Mouse (Mus musculus) telencephalon, adult 2 months (tissue): ENCODE results near the gene Cyp2a5.
"Not testable (repeated sequence)": the region's sequence is repeated elsewhere in the genome, so short reads cannot be mapped to it uniquely, and the experiment has no call there.

Experiments
- DNase-seq: peaks from one replicate; pipeline ENCODE4 v3.0.0-alpha.2; 2011; ENCODE audit warnings: low read depth, low spot score

Gene Cyp2a5

GRCm38 (mm10) chr7:26835059-26835458 is at the start of gene Cyp2a5:
Gene Cyp2a5 (plus strand): TSS chr7:26835305.
- not testable (repeated sequence) for DNase-seq

DNA sequence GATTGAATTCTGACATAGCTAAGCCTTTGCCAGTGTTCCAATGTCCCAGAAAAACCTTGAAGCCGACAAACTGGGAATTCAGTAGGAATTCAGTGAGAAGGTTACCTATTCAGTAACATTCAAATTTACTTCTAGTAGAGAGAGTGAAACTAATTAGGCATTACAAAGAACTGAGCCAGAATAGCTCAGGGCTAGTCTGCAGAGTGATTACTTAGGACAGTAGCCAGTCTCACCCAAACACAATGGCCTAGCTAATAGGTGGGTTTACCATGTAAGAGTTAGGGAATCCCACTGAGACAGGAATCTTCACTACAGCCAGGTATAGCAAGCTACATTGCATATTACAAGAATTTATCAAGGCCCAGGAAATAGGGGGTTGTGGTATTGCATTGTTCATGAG is 49.1 kb upstream of the Cyp2a5 start:
- not testable (repeated sequence) for DNase-seq

- DNase-seq, result no peak
Observed at GRCm38 (mm10) chr7:26789984-26790383, 45.1 kb upstream of the Cyp2a5 start.

DNA sequence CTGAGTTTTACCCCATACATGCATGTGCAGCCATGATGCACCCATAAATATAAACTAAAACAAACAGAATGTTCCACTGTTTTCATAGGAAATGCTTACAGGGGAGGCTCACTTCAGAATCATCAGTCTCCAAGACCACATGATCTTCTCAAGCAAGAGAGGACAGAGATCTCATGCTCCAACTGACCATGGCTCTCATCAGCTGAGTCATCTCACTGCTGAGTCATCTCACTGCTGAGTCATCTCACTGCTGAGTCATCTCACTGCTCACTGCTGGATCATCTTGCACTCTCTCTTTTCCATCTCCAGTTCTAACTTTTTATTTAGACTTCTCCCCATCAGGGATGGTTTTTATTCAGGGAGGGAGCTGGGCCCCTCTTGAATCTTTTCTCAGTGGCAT is 35.0 kb upstream of the Cyp2a5 start:
- no peak for DNase-seq

DNA sequence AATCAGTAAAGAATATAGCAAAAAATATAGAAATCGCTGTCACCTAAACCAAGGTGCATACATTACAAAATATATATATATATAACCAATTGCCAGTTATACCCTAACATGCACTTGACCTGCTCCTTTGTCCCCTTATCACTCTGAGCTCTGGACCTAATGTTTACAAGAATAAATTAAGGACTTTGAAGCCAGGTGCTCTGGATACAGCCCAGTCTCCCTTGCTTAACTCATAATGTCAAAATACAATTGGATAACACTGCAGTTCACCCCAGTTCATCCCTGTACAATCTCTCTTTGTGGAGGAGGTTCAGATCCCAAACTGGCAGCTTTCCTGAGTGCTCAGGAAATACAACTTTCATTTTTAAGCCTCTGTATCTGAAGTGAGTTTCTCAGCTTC is 34.1 kb upstream of the Cyp2a5 start:
- DNase-seq, result no peak

DNA sequence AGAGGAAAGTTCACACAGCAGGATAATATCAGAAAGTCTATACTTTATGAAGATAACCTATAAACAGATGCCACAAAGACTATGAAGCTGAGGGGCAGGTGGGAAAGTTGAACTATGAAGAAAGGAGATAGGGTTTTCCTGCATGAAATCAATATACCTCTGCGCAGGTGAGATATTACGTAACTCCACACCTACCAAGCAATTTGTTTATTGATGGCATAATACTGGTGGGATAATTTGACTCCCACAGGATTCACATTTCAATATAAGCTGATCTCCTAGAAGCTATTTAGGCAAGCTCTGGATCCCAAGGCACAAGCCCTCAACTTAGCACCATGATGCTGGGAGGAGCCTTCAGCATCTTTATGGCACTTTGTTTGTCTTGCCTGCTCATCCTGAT is 26.5 kb upstream of the Cyp2a5 start, which contains the start of gene Cyp2g1:
TSS of gene Cyp2g1 (plus strand) at position 301 of the 400 bp plus-strand sequence.
- DNase-seq, result no peak

- not testable (repeated sequence) for DNase-seq
Observed at GRCm38 (mm10) chr7:26831556-26832292, 3.4 kb upstream of the Cyp2a5 start.

DNA sequence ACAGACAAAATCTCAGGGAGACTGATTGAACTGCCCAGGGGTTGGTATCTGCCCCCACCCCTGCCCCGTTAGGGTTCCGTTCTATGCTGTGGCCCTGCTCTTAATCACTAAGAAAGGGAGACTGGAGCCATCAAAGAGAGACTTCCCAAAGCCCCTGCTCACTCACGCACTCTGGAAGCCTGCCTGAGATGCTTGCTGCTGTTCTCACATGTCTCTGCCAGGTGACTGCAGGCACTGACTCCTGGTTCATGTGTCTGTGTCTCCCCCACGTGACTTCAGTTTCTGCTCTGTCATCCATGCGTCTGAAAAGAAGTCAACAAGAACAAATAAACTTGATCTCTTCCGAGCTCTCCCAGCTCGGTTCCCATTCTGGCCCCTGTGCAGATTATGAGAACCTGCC is 2.4 kb upstream of the Cyp2a5 start:
- not testable (repeated sequence) for DNase-seq

DNA sequence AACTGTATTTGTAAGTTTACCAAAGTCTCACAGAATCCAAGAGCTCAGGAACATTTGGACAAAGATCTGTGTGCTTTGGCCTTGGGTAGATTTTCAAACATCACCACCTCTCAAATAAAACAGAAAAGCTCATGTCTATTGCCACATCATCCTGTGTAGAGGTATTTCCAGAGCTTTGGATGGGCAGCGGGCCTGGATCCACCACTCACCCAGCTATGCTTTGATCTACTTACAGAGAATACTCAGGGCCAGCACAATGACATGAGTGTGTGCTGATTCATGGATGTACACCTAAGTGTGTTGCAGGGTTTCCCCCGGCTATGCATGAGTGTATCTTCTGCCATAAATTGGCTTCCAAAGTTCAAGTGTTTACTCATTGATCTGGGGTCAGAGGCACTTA is 8.3 kb downstream of the Cyp2a5 start:
- DNase-seq, result not testable (repeated sequence)

DNA sequence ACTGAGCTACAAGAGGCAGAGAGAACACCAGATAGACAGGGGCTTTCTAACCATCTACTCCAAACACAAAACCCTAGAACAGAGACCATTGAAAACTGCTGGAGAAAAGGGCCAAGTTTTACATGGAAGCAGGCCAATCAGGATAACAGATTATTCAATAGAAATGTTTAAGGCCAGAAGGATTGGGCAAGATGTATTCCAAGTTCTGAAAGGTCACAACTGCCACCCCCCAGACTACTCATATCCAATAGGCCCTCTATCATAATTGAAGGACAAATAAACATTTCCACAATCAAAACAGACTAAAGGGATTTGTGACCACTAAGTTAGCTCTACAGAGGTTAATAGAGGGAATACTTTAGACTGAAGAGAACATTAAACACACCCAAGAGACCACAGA is 15.0 kb downstream of the Cyp2a5 start:
- not testable (repeated sequence) for DNase-seq

- not testable (repeated sequence) for DNase-seq
Observed at GRCm38 (mm10) chr7:26878581-26878980, 43.5 kb downstream of the Cyp2a5 start.

GRCm38 (mm10) chr7:26880600-26880999 is 45.5 kb downstream of the Cyp2a5 start:
- DNase-seq, result not testable (repeated sequence)
